Mouse (Mus musculus) intestine, embryonic 14.5 days (tissue): ENCODE results near the gene Naa80. TPM values are rescaled to one million over a fixed set of nuclear protein-coding genes. Genes with fewer than 3 reads are reported as not detected.
"Not testable (repeated sequence)": the region's sequence is repeated elsewhere in the genome, so short reads cannot be mapped to it uniquely, and the experiment has no call there.

Source experiments
- ATAC-seq: fragments of 200-750 bp; cut with Nextera tagmentation; replicated peaks from 2 replicates; pipeline ENCODE4 v1.8.0; 2017; ENCODE audit warnings: low read depth, moderate number of reproducible peaks, moderate TSS enrichment, moderate library complexity; ENCODE audit not compliant: low FRiP score, low TSS enrichment
- DNase-seq: peaks from one replicate; pipeline ENCODE4 v3.0.0-alpha.2; 2018; ENCODE audit warnings: low spot score
- H3K27ac ChIP-seq: fragments of 300-500 bp; sonication (generic); 2 replicates; pipeline ENCODE4 v1.5.1; 2014; ENCODE audit warnings: low read depth, mild to moderate bottlenecking, control low read depth
- H3K27me3 ChIP-seq: fragments of 300-500 bp; sonication (generic); replicated peaks from 2 replicates; pipeline ENCODE4 v1.6.1; 2014; ENCODE audit warnings: low read length, control low read depth; ENCODE audit not compliant: control insufficient read depth, insufficient read depth
- H3K36me3 ChIP-seq: fragments of 300-500 bp; sonication (generic); 2 replicates; pipeline ENCODE4 v1.6.1; 2014; ENCODE audit warnings: low read length, control low read depth; ENCODE audit not compliant: control insufficient read depth, insufficient read depth
- H3K4me1 ChIP-seq: fragments of 300-500 bp; sonication (generic); replicated peaks from 2 replicates; pipeline ENCODE4 v1.6.1; 2014; ENCODE audit warnings: low read length, control low read depth, mixed read lengths; ENCODE audit not compliant: control insufficient read depth, insufficient read depth
- H3K4me2 ChIP-seq: fragments of 300-500 bp; sonication (generic); 2 replicates; pipeline ENCODE4 v1.6.1; 2014; ENCODE audit warnings: low read length
- H3K4me3 ChIP-seq: fragments of 300-500 bp; sonication (generic); 2 replicates; pipeline ENCODE4 v1.5.1; 2014; ENCODE audit warnings: low read depth, low read length, control low read depth, mixed read lengths
- H3K9ac ChIP-seq: fragments of 300-500 bp; sonication (generic); 2 replicates; pipeline ENCODE4 v1.6.1; 2014; ENCODE audit warnings: mild to moderate bottlenecking, low read length
- H3K9me3 ChIP-seq: fragments of 300-500 bp; sonication (generic); 2 replicates; pipeline ENCODE4 v1.6.1; 2016; ENCODE audit warnings: low read length, control low read depth; ENCODE audit not compliant: control insufficient read depth
- WGBS: fragments of 180-500 bp; shearing (Covaris S2); extraction: QIAGEN DNeasy Blood & Tissue Kit; methylation state at CpG from one replicate; pipeline ENCODE4 v1.1.7; 2014; 5-methylcytosine and 5-hydroxymethylcytosine counted together
- polyA plus RNA-seq: library from polyadenylated mRNA; unstranded; fragments of >200 nt; fragmentation: Nextera tagmentation; extraction: Ambion mirVana; gene quantifications from 2 replicates; pipeline ENCODE4 v1.2.1, GENCODE M21; 2014

The Naa80 gene
- polyA plus RNA-seq, 1 experiment from 2014 or later, result 14.7 TPM

DNA sequence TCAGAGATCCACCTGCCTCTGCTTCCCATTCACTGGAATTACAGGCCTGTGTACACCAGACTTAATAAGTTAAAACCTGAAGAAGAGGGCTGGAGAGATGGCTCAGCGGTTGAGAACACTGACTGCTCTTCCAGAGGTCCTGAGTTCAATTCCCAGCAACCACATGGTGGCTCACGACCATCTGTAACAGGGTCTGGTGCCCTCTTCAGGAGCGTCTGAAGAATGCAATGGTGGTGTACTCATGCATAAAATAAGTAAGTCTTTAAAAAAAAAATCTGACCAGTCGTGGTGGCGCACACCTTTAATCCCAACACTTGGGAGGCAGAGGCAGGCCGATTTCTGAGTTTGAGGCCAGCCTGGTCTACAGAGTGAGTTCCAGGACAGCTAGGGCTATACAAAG, 4.9 kb upstream of the Naa80 start:
- DNase-seq, H3K4me3 ChIP-seq, H3K4me2 ChIP-seq, H3K9ac ChIP-seq, H3K27me3 ChIP-seq, H3K27ac ChIP-seq, ATAC-seq, H3K9me3 ChIP-seq: not testable (repeated sequence)
- peaks cover 25% of the 10 kb centered on the region for H3K4me1 ChIP-seq
- H3K36me3 ChIP-seq, result peaks cover 39% of the 10 kb centered on the region
- WGBS, result 82% methylated on average over 6 of the region's 6 CpGs

DNA sequence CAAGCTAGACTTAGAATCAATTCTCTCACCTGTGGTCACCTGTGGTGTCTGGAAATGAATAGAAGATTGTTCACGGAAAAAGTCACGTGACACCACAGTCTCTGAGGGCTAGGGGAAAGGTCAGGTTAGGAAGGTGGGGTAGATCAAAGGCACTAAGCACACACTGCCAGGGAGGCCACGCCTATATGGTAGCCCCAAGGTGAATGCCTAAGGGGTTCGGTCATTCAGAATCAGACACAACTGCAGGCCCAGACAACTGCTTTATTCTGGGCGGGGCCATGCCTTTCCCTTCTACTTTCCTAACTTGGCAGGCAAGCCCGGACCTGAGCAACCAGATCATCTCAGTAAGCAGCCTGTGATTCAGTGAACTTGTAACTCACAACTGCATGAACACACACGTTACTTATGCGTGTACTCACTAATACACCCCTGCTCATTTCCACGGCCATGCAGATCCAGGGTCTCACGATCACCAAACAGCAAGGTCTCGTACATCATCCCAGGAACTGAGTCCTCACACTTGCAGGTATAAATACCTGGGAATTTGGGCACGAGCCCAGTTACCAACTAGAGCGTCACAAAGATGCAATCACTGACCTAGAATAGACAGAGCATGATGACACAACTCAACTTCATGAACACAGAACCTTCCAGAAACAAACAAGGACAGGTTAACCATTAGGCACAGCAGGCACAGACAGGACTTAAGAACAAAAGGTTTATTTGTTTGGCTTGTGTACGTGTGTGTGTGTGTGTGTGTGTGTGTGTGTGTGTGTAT, 2.9 kb upstream of the Naa80 start:
- DNase-seq, result no peak
- ATAC-seq, result peak; percentile 72
- 74% methylated on average over 14 of the region's 14 CpGs for WGBS

DNA sequence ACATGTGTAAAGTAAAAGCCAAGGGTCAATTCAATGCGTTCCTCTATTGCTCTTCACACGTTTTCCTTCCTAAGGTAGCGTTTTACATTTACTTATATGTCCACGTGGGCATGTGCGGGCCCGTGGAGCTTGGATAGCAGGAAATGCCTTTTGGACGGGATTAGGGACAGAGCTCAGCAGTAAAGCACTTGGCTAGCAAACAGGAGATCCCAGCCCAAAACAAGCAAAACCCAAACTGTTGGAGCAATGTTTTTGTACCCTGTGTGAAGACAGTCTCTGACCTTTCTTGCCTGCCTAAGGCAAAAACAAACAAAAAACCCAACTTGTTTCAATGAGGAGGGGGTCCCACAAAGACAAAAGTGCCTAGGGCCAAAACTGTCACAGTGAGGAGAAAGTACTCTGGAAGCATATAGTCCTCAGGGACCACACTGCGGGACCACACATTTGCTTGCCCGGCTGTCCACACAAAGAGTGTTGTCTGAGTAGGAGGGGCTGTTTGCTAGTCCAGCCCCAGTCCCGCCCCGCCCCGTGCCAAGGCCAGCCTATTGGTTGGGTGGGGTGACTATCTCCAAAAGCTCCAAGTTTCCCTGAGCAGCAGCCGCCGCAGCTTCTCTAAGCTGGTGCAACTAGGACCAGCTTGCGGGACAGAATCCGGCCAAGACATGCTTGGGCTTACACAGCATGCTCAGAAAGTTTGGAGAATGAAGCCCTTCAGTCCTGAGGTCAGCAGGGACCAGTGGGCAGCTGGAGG, 2.2 kb upstream of the Naa80 start, which contains the start of gene Hyal1:
Hyal1 (plus strand) TSS at position 571 of the 751 bp plus-strand sequence.
- H3K27ac ChIP-seq, result peak within 1 kb of the TSS; percentile 66
- DNase-seq (peak; percentile 86), ATAC-seq (peak; percentile 47)
- H3K27me3 ChIP-seq, result no peaks in the 10 kb centered on the region
- WGBS, result 21% methylated on average over 16 of the region's 16 CpGs
- peak within 1 kb of the TSS; percentile 28 for H3K4me3 ChIP-seq
- peak within 1 kb of the TSS; percentile 44 for H3K9ac ChIP-seq
- no peaks in the 10 kb centered on the region for H3K9me3 ChIP-seq
- peaks cover 8% of the 10 kb centered on the region for H3K4me1 ChIP-seq
- H3K4me2 ChIP-seq, result peak within 1 kb of the TSS; percentile 55
- H3K36me3 ChIP-seq, result peaks cover 28% of the 10 kb centered on the region

More for the DNA sequence above, 2.9 kb upstream of the Naa80 start:
- H3K9ac ChIP-seq, result no peak overlapping the region
- peaks cover 16% of the 10 kb centered on the region for H3K4me1 ChIP-seq
- H3K27me3 ChIP-seq, result no peaks in the 10 kb centered on the region
- no peaks in the 10 kb centered on the region for H3K9me3 ChIP-seq
- H3K4me3 ChIP-seq, result no peak overlapping the region
- peak overlapping the region; percentile 66 for H3K27ac ChIP-seq
- peaks cover 36% of the 10 kb centered on the region for H3K36me3 ChIP-seq
- no peak overlapping the region for H3K4me2 ChIP-seq

DNA sequence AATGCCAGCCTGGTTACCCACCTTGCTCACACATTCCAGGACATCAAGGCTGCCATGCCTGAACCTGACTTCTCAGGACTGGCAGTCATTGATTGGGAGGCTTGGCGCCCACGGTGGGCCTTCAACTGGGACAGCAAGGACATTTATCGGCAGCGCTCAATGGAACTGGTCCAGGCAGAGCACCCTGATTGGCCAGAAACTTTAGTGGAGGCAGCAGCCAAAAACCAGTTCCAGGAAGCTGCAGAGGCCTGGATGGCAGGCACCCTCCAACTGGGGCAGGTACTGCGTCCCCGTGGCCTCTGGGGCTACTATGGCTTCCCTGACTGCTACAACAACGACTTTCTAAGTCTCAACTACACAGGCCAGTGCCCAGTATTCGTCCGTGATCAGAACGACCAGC, 816 bp upstream of the Naa80 start:
- Histone ChIP-seq H3K9ac (no peak overlapping the region), H3K36me3 (peaks cover 16% of the 10 kb centered on the region), H3K4me3 (no peak overlapping the region), H3K27me3 (no peaks in the 10 kb centered on the region), H3K9me3 (no peaks in the 10 kb centered on the region), H3K4me1 (peaks cover 7% of the 10 kb centered on the region), H3K27ac (no peak overlapping the region), H3K4me2 (0 out of 2 replicates have a peak overlapping the region, but pooled peaks have one; percentile 7)
- ATAC-seq (no peak), DNase-seq (no peak)
- 96% methylated on average over 10 of the region's 10 CpGs for WGBS

DNA sequence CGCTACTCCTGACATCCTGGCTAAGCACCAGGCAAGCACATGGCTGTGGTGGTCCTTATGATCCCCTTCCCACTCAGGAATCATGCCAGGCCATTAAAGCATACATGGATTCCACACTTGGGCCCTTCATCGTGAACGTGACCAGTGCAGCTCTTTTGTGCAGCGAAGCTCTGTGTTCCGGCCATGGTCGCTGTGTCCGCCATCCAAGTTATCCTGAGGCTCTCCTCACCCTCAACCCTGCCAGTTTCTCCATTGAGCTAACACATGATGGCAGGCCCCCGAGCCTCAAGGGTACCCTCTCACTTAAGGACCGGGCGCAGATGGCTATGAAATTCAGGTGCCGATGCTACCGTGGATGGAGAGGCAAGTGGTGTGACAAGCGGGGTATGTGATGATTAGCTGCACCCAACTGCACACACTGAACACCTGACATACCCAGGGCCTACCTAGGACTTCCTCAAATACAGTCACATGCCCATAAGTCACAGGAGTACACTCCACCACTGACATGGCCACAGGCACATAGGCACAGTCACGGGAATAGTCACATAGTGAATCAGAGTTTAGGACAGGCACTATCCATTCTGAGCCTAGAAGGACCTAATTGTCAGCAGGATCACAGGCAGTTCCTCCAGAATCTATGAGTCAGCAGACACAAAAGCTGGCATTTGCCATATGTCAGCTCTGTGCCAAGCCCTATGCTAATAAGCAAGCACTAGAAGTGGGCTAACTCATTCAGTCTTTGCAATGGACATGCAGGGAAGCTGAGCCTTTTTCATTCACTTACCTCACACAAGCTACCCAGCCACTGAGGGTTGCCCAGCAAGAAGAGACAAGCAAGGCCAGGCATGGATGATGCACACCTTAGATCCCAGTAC, 575 bp downstream of the Naa80 start:
- H3K9ac ChIP-seq, result no peak overlapping the region
- DNase-seq (no peak), ATAC-seq (no peak)
- no peak overlapping the region for H3K4me2 ChIP-seq
- no peaks in the 10 kb centered on the region for H3K9me3 ChIP-seq
- peaks cover 10% of the 10 kb centered on the region; the same call in 1 of the 2 replicates for H3K36me3 ChIP-seq
- no peak overlapping the region for H3K27ac ChIP-seq
- 95% methylated on average over 14 of the region's 14 CpGs for WGBS
- no peaks in the 10 kb centered on the region for H3K27me3 ChIP-seq
- H3K4me3 ChIP-seq, result no peak overlapping the region
- peaks cover 7% of the 10 kb centered on the region for H3K4me1 ChIP-seq

DNA sequence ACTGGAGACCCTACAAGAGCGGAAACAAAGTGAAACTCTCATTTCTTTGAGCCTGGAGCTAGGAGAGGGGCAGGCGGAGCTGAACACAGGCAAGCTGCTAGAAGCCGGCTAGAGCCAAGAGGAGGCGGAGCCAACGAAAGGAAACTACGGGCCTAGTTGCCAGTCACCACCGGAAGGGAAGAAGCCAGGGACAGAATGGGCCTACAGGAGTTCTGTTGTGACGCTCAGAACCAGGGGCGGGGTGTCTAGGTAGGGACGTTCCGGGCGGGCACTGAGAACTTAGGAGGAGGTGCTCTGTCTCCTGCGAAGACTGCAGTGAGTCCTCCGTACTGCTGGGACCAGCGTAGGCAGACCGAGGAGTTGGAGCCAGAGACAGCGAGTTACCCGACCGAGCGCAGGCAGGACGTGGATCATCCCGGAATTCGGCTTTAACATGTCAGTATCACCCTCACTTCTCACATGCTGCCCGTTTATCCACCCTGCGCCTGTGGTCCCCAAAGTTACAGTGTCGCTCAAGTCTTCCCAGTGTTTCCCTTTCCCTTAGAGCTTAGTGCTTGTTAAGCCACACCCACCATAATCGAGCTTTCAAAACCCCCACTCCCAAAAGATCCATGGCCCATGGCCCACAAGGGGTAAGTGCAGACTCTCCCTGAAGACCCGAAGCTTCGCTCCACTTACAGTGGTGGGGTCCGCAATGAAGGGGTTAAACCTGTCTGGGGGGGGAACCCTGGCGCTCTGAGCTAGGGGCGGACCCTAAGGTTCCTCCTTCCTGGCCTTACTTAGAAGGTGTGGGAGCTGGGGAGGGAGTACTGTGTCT, 2.0 kb downstream of the Naa80 start, which contains the start of gene Hyal3:
Hyal3 (plus strand) TSS at position 318 of the 817 bp plus-strand sequence.
- H3K4me2 ChIP-seq, result peak within 1 kb of the TSS; percentile 77
- H3K4me3 ChIP-seq, result peak within 1 kb of the TSS; percentile 58
- H3K9me3 ChIP-seq, result no peaks in the 10 kb centered on the region
- H3K27me3 ChIP-seq, result no peaks in the 10 kb centered on the region
- H3K4me1 ChIP-seq, result peaks cover 7% of the 10 kb centered on the region
- DNase-seq, result peak; percentile 88
- under 1% methylated on average over 32 of the region's 32 CpGs for WGBS
- peak within 1 kb of the TSS; percentile 67 for H3K9ac ChIP-seq
- H3K27ac ChIP-seq, result peak within 1 kb of the TSS; percentile 91
- ATAC-seq, result peak; percentile 62
- peaks cover 6% of the 10 kb centered on the region; the same call in 1 of the 2 replicates for H3K36me3 ChIP-seq

DNA sequence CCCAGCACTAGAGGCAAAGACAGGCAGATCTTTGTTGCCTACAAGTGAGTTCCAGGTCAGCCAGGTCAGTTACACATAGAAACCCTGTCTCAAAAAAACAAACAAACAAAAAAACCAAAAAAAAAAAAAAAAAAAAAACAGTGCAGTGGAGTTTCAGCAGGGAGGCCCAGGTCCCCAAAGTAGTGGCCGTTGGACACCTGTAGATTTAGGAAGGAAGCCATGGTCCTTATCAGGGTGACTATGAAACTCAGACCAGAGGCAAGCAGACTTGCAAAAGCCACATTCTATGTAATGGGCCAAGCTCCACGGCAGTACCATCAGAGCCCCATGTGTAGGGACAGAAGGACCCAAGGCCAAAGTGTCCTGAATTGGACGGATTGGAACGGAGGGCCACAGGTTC, 2.9 kb downstream of the Naa80 start:
- WGBS, result 69% methylated on average over 4 of the region's 4 CpGs
- Histone ChIP-seq H3K9me3 (no peaks in the 10 kb centered on the region), H3K9ac (peak overlapping the region; percentile 67), H3K4me2 (peak overlapping the region; percentile 77), H3K36me3 (peaks cover 6% of the 10 kb centered on the region; the same call in 1 of the 2 replicates), H3K4me1 (peaks cover 7% of the 10 kb centered on the region), H3K27ac (no peak overlapping the region), H3K27me3 (no peaks in the 10 kb centered on the region), H3K4me3 (peak overlapping the region; percentile 58)
- DNase-seq (no peak), ATAC-seq (no peak)
